Mouse (Mus musculus): ENCODE measurements around the gene Gm20388. TPM values are rescaled to one million over a fixed set of nuclear protein-coding genes. Genes with fewer than 3 reads are reported as not detected.

Gene Gm20388
- polyA plus RNA-seq, 1 experiment, result 49.7 TPM

DNA sequence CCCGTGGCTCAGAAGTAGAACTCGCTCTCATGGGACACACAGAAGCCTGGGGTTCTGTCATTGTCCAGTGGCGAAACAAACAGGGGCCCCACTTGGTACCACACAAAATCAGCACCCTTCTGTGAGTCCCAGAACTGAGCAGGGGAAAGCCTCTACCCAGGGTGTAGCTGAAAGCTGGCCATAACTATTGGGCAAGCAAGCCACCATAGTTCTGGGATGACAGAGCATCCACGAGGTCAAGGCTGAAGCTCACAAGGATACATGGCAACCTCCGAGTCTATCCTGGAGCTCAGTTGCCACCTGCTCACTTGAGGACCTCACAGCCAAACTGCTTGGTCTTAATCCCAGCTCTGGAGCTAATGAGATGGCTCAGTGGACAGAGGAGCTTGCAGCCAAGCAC lies 270.6 kb downstream of the Gm20388 start:
- no peaks in the 10 kb centered on the region; the same call in 1 of the 2 replicates for H3K27me3 ChIP-seq (replicated peaks; ENCODE audit: control insufficient read depth, insufficient read depth, low read length)

DNA sequence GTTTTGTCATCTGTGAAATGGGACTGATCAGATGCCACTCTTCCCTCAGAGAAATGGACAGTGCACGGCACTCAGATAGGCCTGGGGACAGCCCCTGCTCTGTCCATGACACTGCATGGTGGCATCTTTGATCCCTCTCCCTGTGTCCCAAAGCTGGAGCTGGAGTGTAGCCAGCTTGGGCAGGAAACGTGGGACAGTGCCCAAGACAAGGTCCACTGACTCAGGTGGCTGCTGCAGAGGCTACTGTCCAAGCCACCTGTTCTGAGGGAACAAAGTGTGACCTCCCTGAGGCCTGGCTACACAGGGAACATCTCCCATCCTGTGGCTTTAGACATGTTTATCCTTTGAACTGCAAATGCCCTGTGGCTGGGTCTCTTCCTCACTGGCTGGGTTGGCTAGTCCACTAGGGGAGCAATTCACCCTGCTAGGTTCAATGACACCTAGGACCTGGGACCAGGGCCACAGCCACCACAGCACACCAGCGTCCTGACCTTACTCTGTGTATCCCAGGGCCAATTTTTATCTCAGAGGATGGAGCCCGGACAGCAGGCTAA lies 271.3 kb downstream of the Gm20388 start:
- Histone ChIP-seq H3K4me1 (ENCODE audit: control insufficient read depth, insufficient read depth, low read length) (peaks cover 6% of the 10 kb centered on the region; the same call in 1 of the 2 replicates), H3K4me3 (ENCODE audit: insufficient read depth, low read depth, low read length) (no peak overlapping the region), H3K27me3 (replicated peaks; ENCODE audit: control insufficient read depth, insufficient read depth, low read length) (no peaks in the 10 kb centered on the region), H3K27ac (ENCODE audit: insufficient read depth, low read depth, low read length) (no peak overlapping the region), H3K36me3 (ENCODE audit: control insufficient read depth, insufficient read depth, low read length) (no peaks in the 10 kb centered on the region)
- WGBS, result 68% methylated on average over 4 of the region's 4 CpGs
- TF ChIP-seq POLR2A (IDR thresholded peaks at IDR 0.05; ENCODE audit: low read depth, low read length) (no peak), CTCF (conservative IDR thresholded peaks at IDR 0.05; ENCODE audit: insufficient read depth, insufficient read length, low read depth, low read length) (peak; percentile 40; the same call in 1 of the 2 replicates)
- DNase-seq, result peak; percentile 65

More for the DNA sequence above, 270.6 kb downstream of the Gm20388 start:
- 88% methylated on average over 5 of the region's 5 CpGs for WGBS
- Histone ChIP-seq H3K4me1 (ENCODE audit: control insufficient read depth, insufficient read depth, low read length) (peaks cover 6% of the 10 kb centered on the region; the same call in 1 of the 2 replicates), H3K27ac (ENCODE audit: insufficient read depth, low read depth, low read length) (no peak overlapping the region), H3K36me3 (ENCODE audit: control insufficient read depth, insufficient read depth, low read length) (no peaks in the 10 kb centered on the region), H3K4me3 (ENCODE audit: insufficient read depth, low read depth, low read length) (no peak overlapping the region)
- no peak for DNase-seq
- TF ChIP-seq POLR2A (IDR thresholded peaks at IDR 0.05; ENCODE audit: low read depth, low read length) (no peak), CTCF (conservative IDR thresholded peaks at IDR 0.05; ENCODE audit: insufficient read depth, insufficient read length, low read depth, low read length) (no peak)

DNA sequence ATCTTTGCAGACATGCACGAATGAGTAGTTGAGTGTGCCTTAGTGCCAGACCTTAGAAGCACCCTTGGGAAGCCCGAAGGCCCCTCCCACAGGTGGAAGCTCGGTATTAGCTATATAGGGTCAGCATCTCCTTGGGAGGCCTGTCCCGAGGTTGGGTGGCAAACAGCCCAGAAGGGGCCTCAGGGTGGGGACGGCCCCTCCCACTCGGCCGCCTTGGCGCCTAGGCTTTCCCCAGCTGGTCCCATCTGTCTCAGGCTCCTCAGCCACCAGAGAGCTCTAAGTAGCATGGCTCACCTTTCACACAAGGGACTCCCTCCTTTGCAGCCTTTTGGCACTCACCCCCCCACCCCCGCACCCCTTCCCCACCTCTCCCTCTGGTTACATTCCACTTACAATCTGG lies 273.7 kb downstream of the Gm20388 start:
- TF ChIP-seq POLR2A (IDR thresholded peaks at IDR 0.05; ENCODE audit: low read depth, low read length), result no peak
- no peak for TF ChIP-seq CTCF (conservative IDR thresholded peaks at IDR 0.05; ENCODE audit: insufficient read depth, insufficient read length, low read depth, low read length)
- H3K27me3 ChIP-seq (replicated peaks; ENCODE audit: control insufficient read depth, insufficient read depth, low read length), result no peaks in the 10 kb centered on the region
- DNase-seq, result no peak
- 23% methylated on average over 9 of the region's 9 CpGs for WGBS
- no peaks in the 10 kb centered on the region for H3K36me3 ChIP-seq (ENCODE audit: control insufficient read depth, insufficient read depth, low read length)
- H3K4me3 ChIP-seq (ENCODE audit: insufficient read depth, low read depth, low read length), result no peak overlapping the region
- peaks cover 6% of the 10 kb centered on the region; the same call in 1 of the 2 replicates for H3K4me1 ChIP-seq (ENCODE audit: control insufficient read depth, insufficient read depth, low read length)
- no peak overlapping the region for H3K27ac ChIP-seq (ENCODE audit: insufficient read depth, low read depth, low read length)

DNA sequence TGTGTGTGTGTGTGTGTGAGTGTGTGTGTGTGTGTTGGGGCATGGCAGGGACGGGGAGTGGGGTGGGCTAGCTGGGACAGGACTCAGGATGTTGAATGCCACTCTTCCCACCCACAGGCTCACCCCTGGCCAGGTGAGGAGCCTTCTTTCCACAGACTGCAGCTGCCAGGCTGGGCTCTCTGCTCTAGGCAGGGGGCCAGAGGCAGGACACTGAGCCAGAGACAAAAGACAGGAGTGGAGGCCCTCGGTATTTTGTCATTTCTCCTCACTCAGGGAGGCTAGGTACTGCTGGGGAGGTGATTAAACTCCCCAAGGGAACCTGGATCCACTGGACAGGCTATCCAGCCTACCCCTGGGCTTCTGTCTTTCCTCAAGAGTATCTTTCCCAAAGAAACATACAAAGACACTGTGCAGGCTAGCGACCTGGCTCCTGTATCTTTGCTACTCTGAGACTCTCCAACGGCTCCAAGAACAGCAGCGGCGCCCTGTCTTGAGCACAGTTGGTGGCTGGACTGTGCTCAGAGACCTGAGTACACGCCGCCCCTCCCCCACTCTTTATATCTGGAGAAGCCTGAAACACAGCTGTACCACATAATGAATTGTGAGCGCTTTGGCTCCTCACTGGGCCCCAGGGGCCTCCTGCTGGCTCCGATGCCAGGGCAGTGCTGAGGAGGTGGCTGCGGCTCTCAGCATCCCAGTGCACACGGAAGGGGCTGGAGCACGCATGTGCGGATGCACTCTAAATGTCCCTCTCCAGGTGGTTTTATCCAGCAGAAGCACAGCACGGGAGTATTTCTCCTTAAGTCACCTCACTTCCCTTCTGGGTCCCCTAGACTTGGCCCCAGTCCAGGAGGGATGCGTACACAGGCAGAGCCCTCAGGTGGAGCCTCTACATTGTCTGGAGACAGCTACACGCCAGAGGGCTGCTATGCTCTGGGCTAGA lies 274.5 kb downstream of the Gm20388 start:
- Histone ChIP-seq H3K4me1 (ENCODE audit: control insufficient read depth, insufficient read depth, low read length) (peaks cover 12% of the 10 kb centered on the region), H3K27me3 (replicated peaks; ENCODE audit: control insufficient read depth, insufficient read depth, low read length) (no peaks in the 10 kb centered on the region), H3K36me3 (ENCODE audit: control insufficient read depth, insufficient read depth, low read length) (no peaks in the 10 kb centered on the region), H3K4me3 (ENCODE audit: insufficient read depth, low read depth, low read length) (no peak overlapping the region), H3K27ac (ENCODE audit: insufficient read depth, low read depth, low read length) (no peak overlapping the region)
- no peak for TF ChIP-seq CTCF (conservative IDR thresholded peaks at IDR 0.05; ENCODE audit: insufficient read depth, insufficient read length, low read depth, low read length)
- TF ChIP-seq POLR2A (IDR thresholded peaks at IDR 0.05; ENCODE audit: low read depth, low read length), result no peak
- no peak for DNase-seq
- 47% methylated on average over 17 of the region's 17 CpGs for WGBS

DNA sequence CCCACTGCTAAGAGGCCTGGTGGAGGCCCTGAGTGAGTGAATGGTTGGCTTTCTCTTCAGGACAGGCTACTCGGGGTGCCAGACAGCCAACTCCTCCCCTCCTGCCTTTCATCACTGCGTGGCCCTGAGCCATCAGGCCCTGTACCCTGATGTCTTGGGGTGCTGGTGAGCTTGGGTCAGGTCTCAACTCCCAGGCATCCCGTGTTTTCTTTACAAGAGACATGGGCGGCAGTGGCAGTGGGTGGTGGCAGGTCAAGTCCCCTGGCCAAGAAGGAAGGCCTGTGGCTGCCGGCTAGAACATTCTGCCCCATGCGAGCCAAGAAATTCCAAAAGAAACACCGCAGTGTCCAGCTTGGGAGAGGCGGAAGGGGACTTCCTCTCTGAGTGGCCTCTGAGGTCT lies 275.8 kb downstream of the Gm20388 start:
- Histone ChIP-seq H3K36me3 (ENCODE audit: control insufficient read depth, insufficient read depth, low read length) (no peaks in the 10 kb centered on the region), H3K27ac (ENCODE audit: insufficient read depth, low read depth, low read length) (no peak overlapping the region), H3K4me1 (ENCODE audit: control insufficient read depth, insufficient read depth, low read length) (peaks cover 18% of the 10 kb centered on the region), H3K4me3 (ENCODE audit: insufficient read depth, low read depth, low read length) (no peak overlapping the region), H3K27me3 (replicated peaks; ENCODE audit: control insufficient read depth, insufficient read depth, low read length) (no peaks in the 10 kb centered on the region)
- 54% methylated on average over 8 of the region's 8 CpGs for WGBS
- peak; percentile 84 for DNase-seq
- no peak for TF ChIP-seq CTCF (conservative IDR thresholded peaks at IDR 0.05; ENCODE audit: insufficient read depth, insufficient read length, low read depth, low read length)
- TF ChIP-seq POLR2A (IDR thresholded peaks at IDR 0.05; ENCODE audit: low read depth, low read length), result no peak

DNA sequence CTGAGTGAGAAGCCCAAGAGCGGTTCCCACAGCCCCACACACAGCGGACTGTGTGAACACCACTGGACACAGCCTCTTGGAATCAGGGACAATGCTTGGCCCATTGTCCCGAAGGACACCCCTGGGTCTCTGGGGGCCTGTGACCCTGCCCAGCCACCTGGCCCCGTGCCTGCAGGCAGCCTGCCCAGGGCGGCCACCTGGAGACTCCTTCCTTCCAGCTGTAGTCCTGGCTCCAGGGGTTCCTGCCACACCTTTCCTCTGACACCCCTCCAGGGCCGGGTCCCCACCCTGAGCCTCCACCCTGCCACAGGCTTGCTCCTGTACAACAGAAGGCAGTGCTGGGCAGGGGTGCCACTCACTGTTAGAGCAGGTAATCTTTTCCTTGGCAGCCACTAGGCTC lies 277.9 kb downstream of the Gm20388 start:
- no peaks in the 10 kb centered on the region for H3K27me3 ChIP-seq (replicated peaks; ENCODE audit: control insufficient read depth, insufficient read depth, low read length)
- H3K36me3 ChIP-seq (ENCODE audit: control insufficient read depth, insufficient read depth, low read length), result no peaks in the 10 kb centered on the region
- H3K27ac ChIP-seq (ENCODE audit: insufficient read depth, low read depth, low read length), result no peak overlapping the region
- TF ChIP-seq CTCF (conservative IDR thresholded peaks at IDR 0.05; ENCODE audit: insufficient read depth, insufficient read length, low read depth, low read length) (no peak), POLR2A (IDR thresholded peaks at IDR 0.05; ENCODE audit: low read depth, low read length) (no peak)
- WGBS, result 76% methylated on average over 6 of the region's 6 CpGs
- peaks cover 18% of the 10 kb centered on the region for H3K4me1 ChIP-seq (ENCODE audit: control insufficient read depth, insufficient read depth, low read length)
- no peak overlapping the region for H3K4me3 ChIP-seq (ENCODE audit: insufficient read depth, low read depth, low read length)
- peak; percentile 92 for DNase-seq

DNA sequence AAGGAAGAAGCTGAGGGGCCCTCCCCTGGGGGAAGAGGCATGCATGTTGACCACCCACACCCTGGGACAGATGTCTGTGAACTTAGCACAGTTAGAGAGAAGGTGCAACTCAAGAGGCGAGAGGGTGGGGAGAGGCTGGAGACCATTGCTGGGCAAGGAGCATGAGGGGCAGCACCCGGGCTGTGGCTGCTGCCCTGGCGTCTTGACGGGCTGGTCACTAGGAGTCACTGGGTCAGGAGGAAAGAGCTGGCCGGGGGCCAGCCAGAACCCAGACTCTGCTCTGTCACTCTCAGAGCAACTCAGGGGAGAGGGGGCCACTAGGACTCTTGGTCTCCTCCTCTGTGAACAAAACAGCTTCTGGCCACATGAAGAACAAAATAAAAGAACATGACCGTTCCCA lies 278.8 kb downstream of the Gm20388 start:
- H3K36me3 ChIP-seq (ENCODE audit: control insufficient read depth, insufficient read depth, low read length), result no peaks in the 10 kb centered on the region
- H3K4me1 ChIP-seq (ENCODE audit: control insufficient read depth, insufficient read depth, low read length), result peaks cover 18% of the 10 kb centered on the region
- TF ChIP-seq POLR2A (IDR thresholded peaks at IDR 0.05; ENCODE audit: low read depth, low read length), result no peak
- no peak for TF ChIP-seq CTCF (conservative IDR thresholded peaks at IDR 0.05; ENCODE audit: insufficient read depth, insufficient read length, low read depth, low read length)
- WGBS, result 41% methylated on average over 6 of the region's 6 CpGs
- peak; percentile 57 for DNase-seq
- H3K4me3 ChIP-seq (ENCODE audit: insufficient read depth, low read depth, low read length), result no peak overlapping the region
- H3K27me3 ChIP-seq (replicated peaks; ENCODE audit: control insufficient read depth, insufficient read depth, low read length), result no peaks in the 10 kb centered on the region
- H3K27ac ChIP-seq (ENCODE audit: insufficient read depth, low read depth, low read length), result no peak overlapping the region

Data from kidney, adult 2 months (tissue).